Mouse (Mus musculus) hindbrain, embryonic 16.5 days (tissue): ENCODE data around the gene Emc7. TPM values are rescaled to one million over a fixed set of nuclear protein-coding genes. Genes with fewer than 3 reads are reported as not detected.

ENCODE experiments used
- ATAC-seq: fragments of 200-750 bp; cut with Nextera tagmentation; 2 replicates; pipeline ENCODE4 v1.8.0; 2017; ENCODE audit warnings: moderate TSS enrichment, moderate library complexity
- H3K27ac ChIP-seq: fragments of 300-500 bp; sonication (generic); 2 replicates; pipeline ENCODE4 v1.5.1; 2014; ENCODE audit warnings: low read depth, mild to moderate bottlenecking, control low read depth, low read length, moderate library complexity
- H3K27me3 ChIP-seq: fragments of 300-500 bp; sonication (generic); replicated peaks from 2 replicates; pipeline ENCODE4 v1.6.1; 2014; ENCODE audit warnings: low read length; ENCODE audit not compliant: control insufficient read depth, insufficient read depth
- H3K36me3 ChIP-seq: fragments of 300-500 bp; sonication (generic); 2 replicates; pipeline ENCODE4 v1.6.1; 2014; ENCODE audit warnings: mild to moderate bottlenecking, low read length, moderate library complexity, mixed read lengths; ENCODE audit not compliant: control insufficient read depth, insufficient read depth
- H3K4me1 ChIP-seq: fragments of 300-500 bp; sonication (generic); 2 replicates; pipeline ENCODE4 v1.6.1; 2014; ENCODE audit warnings: low read depth, low read length; ENCODE audit not compliant: control insufficient read depth, insufficient read depth
- H3K4me2 ChIP-seq: fragments of 300-500 bp; sonication (generic); 2 replicates; pipeline ENCODE4 v1.6.1; 2014; ENCODE audit warnings: mild to moderate bottlenecking, low read length, control low read depth, moderate library complexity
- H3K4me3 ChIP-seq: fragments of 300-500 bp; sonication (generic); 2 replicates; pipeline ENCODE4 v1.5.1; 2014; ENCODE audit warnings: mild to moderate bottlenecking, low read length, control low read depth, moderate library complexity
- H3K9ac ChIP-seq: fragments of 300-500 bp; sonication (generic); 2 replicates; pipeline ENCODE4 v1.6.1; 2014; ENCODE audit warnings: low read depth, mild to moderate bottlenecking, control low read depth, low read length, moderate library complexity
- H3K9me3 ChIP-seq: fragments of 300-500 bp; sonication (generic); 2 replicates; pipeline ENCODE4 v1.6.1; 2014; ENCODE audit warnings: mild to moderate bottlenecking, low read length, moderate library complexity; ENCODE audit not compliant: control insufficient read depth
- WGBS: fragments of 180-500 bp; shearing (Covaris S2); extraction: QIAGEN DNeasy Blood & Tissue Kit; methylation state at CpG from one replicate; pipeline ENCODE4 v1.1.7; 2014; 5-methylcytosine and 5-hydroxymethylcytosine counted together
- polyA plus RNA-seq: library from polyadenylated mRNA; unstranded; fragments of >200 nt; fragmentation: Nextera tagmentation; extraction: Ambion mirVana; gene quantifications from 2 replicates; pipeline ENCODE4 v1.2.1, GENCODE M21; 2015

The Emc7 gene
- polyA plus RNA-seq, 1 experiment from 2014 or later = 26.4 TPM

GRCm38 (mm10) chr2:112484886-112485285 lies 30.1 kb downstream of the Emc7 start:
- Histone ChIP-seq H3K27me3 (no peaks in the 10 kb centered on the region), H3K27ac (no peak overlapping the region), H3K4me1 (no peaks in the 10 kb centered on the region), H3K4me3 (no peak overlapping the region), H3K9me3 (no peaks in the 10 kb centered on the region), H3K4me2 (no peak overlapping the region), H3K9ac (no peak overlapping the region), H3K36me3 (no peaks in the 10 kb centered on the region)
- WGBS = 86% methylated on average over 2 of the region's 2 CpGs
- ATAC-seq = no peak

- Histone ChIP-seq H3K36me3 (no peaks in the 10 kb centered on the region), H3K27me3 (no peaks in the 10 kb centered on the region), H3K4me2 (no peak overlapping the region), H3K9ac (no peak overlapping the region), H3K27ac (no peak overlapping the region), H3K4me3 (no peak overlapping the region), H3K9me3 (no peaks in the 10 kb centered on the region), H3K4me1 (peaks cover 11% of the 10 kb centered on the region)
- ATAC-seq = no peak
- WGBS = 72% methylated on average over 11 of the region's 11 CpGs
Measured at GRCm38 (mm10) chr2:112490483-112491196, 35.8 kb downstream of the Emc7 start.

GRCm38 (mm10) chr2:112491629-112492028 lies 36.8 kb downstream of the Emc7 start:
- Histone ChIP-seq H3K4me2 (peak overlapping the region; percentile 89; the same call in 1 of the 2 replicates), H3K36me3 (no peaks in the 10 kb centered on the region), H3K4me1 (peaks cover 11% of the 10 kb centered on the region), H3K4me3 (no peak overlapping the region), H3K9me3 (no peaks in the 10 kb centered on the region), H3K27ac (no peak overlapping the region), H3K9ac (no peak overlapping the region), H3K27me3 (no peaks in the 10 kb centered on the region)
- WGBS = 69% methylated on average over 5 of the region's 5 CpGs
- no peak for ATAC-seq

- Histone ChIP-seq H3K27me3 (no peaks in the 10 kb centered on the region), H3K4me2 (peak overlapping the region; percentile 89), H3K4me3 (peak overlapping the region; percentile 92), H3K9ac (peak overlapping the region; percentile 100), H3K4me1 (peaks cover 11% of the 10 kb centered on the region), H3K27ac (peak overlapping the region; percentile 98), H3K9me3 (no peaks in the 10 kb centered on the region), H3K36me3 (no peaks in the 10 kb centered on the region)
- WGBS = 6% methylated on average over 9 of the region's 9 CpGs
- ATAC-seq = peak; percentile 5
Measured at GRCm38 (mm10) chr2:112492431-112492855, 37.6 kb downstream of the Emc7 start.

- Histone ChIP-seq H3K36me3 (no peaks in the 10 kb centered on the region), H3K27me3 (no peaks in the 10 kb centered on the region), H3K9ac (peak within 1 kb of the TSS; percentile 100), H3K4me2 (peak within 1 kb of the TSS; percentile 89), H3K4me3 (peak within 1 kb of the TSS; percentile 92), H3K4me1 (peaks cover 11% of the 10 kb centered on the region), H3K27ac (peak within 1 kb of the TSS; percentile 98), H3K9me3 (no peaks in the 10 kb centered on the region)
- 0% methylated on average over 71 of the region's 87 CpGs for WGBS
- peak; percentile 96 for ATAC-seq
Measured at GRCm38 (mm10) chr2:112492856-112493538, 38.2 kb downstream of the Emc7 start, which contains the start of gene Aven. Gene Aven (plus strand): TSS chr2:112492964.

- H3K4me1 ChIP-seq = peaks cover 11% of the 10 kb centered on the region
- no peaks in the 10 kb centered on the region for H3K27me3 ChIP-seq
- H3K9me3 ChIP-seq = no peaks in the 10 kb centered on the region
- peak overlapping the region; percentile 100 for H3K9ac ChIP-seq
- peak; percentile 27; the same call in 1 of the 2 replicates for ATAC-seq
- H3K4me2 ChIP-seq = peak overlapping the region; percentile 89
- peak overlapping the region; percentile 98 for H3K27ac ChIP-seq
- WGBS = 44% methylated on average over 11 of the region's 11 CpGs
- peak overlapping the region; percentile 92 for H3K4me3 ChIP-seq
- no peaks in the 10 kb centered on the region for H3K36me3 ChIP-seq
Measured at GRCm38 (mm10) chr2:112493539-112494260, 38.9 kb downstream of the Emc7 start.

GRCm38 (mm10) chr2:112497851-112498250 lies 43.1 kb downstream of the Emc7 start:
- Histone ChIP-seq H3K4me1 (no peaks in the 10 kb centered on the region; the same call in 1 of the 2 replicates), H3K9ac (no peak overlapping the region), H3K9me3 (no peaks in the 10 kb centered on the region), H3K36me3 (no peaks in the 10 kb centered on the region), H3K4me2 (no peak overlapping the region), H3K27ac (no peak overlapping the region), H3K27me3 (no peaks in the 10 kb centered on the region), H3K4me3 (no peak overlapping the region)
- no peak for ATAC-seq
- WGBS = 82% methylated on average over 7 of the region's 7 CpGs

- no peak overlapping the region for H3K27ac ChIP-seq
- H3K4me2 ChIP-seq = no peak overlapping the region
- 4% methylated on average over 6 of the region's 6 CpGs for WGBS
- ATAC-seq = peak; percentile 96
- no peak overlapping the region; the same call in 1 of the 2 replicates for H3K9ac ChIP-seq
- H3K4me1 ChIP-seq = no peaks in the 10 kb centered on the region
- no peaks in the 10 kb centered on the region for H3K9me3 ChIP-seq
- H3K36me3 ChIP-seq = no peaks in the 10 kb centered on the region
- no peaks in the 10 kb centered on the region for H3K27me3 ChIP-seq
- no peak overlapping the region for H3K4me3 ChIP-seq
Measured at GRCm38 (mm10) chr2:112501209-112501608, 46.4 kb downstream of the Emc7 start.

- no peak overlapping the region for H3K9ac ChIP-seq
- no peaks in the 10 kb centered on the region for H3K27me3 ChIP-seq
Measured at GRCm38 (mm10) chr2:112503978-112504377, 49.2 kb downstream of the Emc7 start.

More at GRCm38 (mm10) chr2:112503978-112504377, 49.2 kb downstream of the Emc7 start:
- H3K4me2 ChIP-seq = no peak overlapping the region
- ATAC-seq = no peak
- no peaks in the 10 kb centered on the region for H3K4me1 ChIP-seq
- H3K9me3 ChIP-seq = no peaks in the 10 kb centered on the region
- H3K36me3 ChIP-seq = no peaks in the 10 kb centered on the region
- H3K4me3 ChIP-seq = no peak overlapping the region
- no peak overlapping the region for H3K27ac ChIP-seq
- WGBS = 84% methylated on average over 6 of the region's 6 CpGs
